Mouse (Mus musculus): ENCODE data around the gene Rpn1. TPM values are rescaled to one million over a fixed set of nuclear protein-coding genes. Genes with fewer than 3 reads are reported as not detected.

Gene Rpn1
- polyA plus RNA-seq, 1 experiment = 181 TPM

DNA sequence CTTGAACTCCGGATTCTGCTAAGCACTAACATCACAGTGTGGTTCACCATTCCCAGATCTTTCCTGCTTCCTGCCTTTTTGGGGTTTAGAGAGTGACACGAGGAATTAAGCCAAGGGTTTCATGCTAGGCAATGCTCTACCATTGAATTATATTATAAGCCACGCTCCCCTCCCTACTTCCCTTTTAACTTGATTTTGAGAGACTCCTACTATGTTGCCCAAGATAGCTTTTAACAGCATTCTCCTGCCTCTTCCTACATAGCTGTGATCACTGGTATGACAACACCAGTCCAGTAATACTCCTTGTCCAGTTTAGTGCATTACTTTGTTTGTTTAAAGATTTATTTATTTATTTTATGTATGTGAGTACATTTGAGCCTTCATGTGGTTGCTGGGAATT lies 16.6 kb upstream of the Rpn1 start:
- Histone ChIP-seq H3ac (ENCODE audit: control insufficient read depth, insufficient read length, low read depth) (no peak overlapping the region), H3K79me2 (ENCODE audit: control insufficient read depth, insufficient read depth) (no peaks in the 10 kb centered on the region), H3K36me3 (ENCODE audit: control insufficient read depth, insufficient read depth) (no peaks in the 10 kb centered on the region), H3K27me3 (ENCODE audit: control insufficient read depth, insufficient read depth, insufficient read length) (no peaks in the 10 kb centered on the region), H3K79me3 (ENCODE audit: low read depth) (no peaks in the 10 kb centered on the region), H3K4me3 (ENCODE audit: insufficient read depth, poor library complexity, severe bottlenecking) (no peak overlapping the region)
- TF ChIP-seq CTCF (IDR thresholded peaks at IDR 0.05; ENCODE audit: control insufficient read depth, insufficient read depth, insufficient read length) (no peak), MYOG (IDR thresholded peaks at IDR 0.05; ENCODE audit: control insufficient read depth, extremely low read depth, insufficient read length) (no peak), MYOD1 (IDR thresholded peaks at IDR 0.05; ENCODE audit: control insufficient read depth, insufficient read length, low read depth) (no peak), USF1 (IDR thresholded peaks at IDR 0.05; ENCODE audit: low read depth) (no peak), FOSL1 (IDR thresholded peaks at IDR 0.05; ENCODE audit: insufficient read depth, low read length, poor library complexity, severe bottlenecking) (no peak), CEBPB (IDR thresholded peaks at IDR 0.05; ENCODE audit: low read depth) (no peak), MAX (IDR thresholded peaks at IDR 0.05) (no peak)

- Histone ChIP-seq H3ac (ENCODE audit: control insufficient read depth, insufficient read length, low read depth) (no peak overlapping the region), H3K36me3 (ENCODE audit: control insufficient read depth, insufficient read depth) (no peaks in the 10 kb centered on the region), H3K79me3 (ENCODE audit: low read depth) (no peaks in the 10 kb centered on the region), H3K27me3 (ENCODE audit: control insufficient read depth, insufficient read depth, insufficient read length) (no peaks in the 10 kb centered on the region), H3K4me3 (ENCODE audit: insufficient read depth, poor library complexity, severe bottlenecking) (no peak overlapping the region), H3K79me2 (ENCODE audit: control insufficient read depth, insufficient read depth) (no peaks in the 10 kb centered on the region)
- TF ChIP-seq CTCF (IDR thresholded peaks at IDR 0.05; ENCODE audit: control insufficient read depth, insufficient read depth, insufficient read length) (no peak), FOSL1 (IDR thresholded peaks at IDR 0.05; ENCODE audit: insufficient read depth, low read length, poor library complexity, severe bottlenecking) (no peak), MAX (IDR thresholded peaks at IDR 0.05) (no peak), MYOG (IDR thresholded peaks at IDR 0.05; ENCODE audit: control insufficient read depth, extremely low read depth, insufficient read length) (no peak), MYOD1 (IDR thresholded peaks at IDR 0.05; ENCODE audit: control insufficient read depth, insufficient read length, low read depth) (no peak), USF1 (IDR thresholded peaks at IDR 0.05; ENCODE audit: low read depth) (no peak)
These were observed 15.5 kb upstream of the Rpn1 start for GRCm38 (mm10) chr6:88068739-88069138.

GRCm38 (mm10) chr6:88070468-88070867 lies 13.8 kb upstream of the Rpn1 start:
- no peaks in the 10 kb centered on the region for H3K79me3 ChIP-seq (ENCODE audit: low read depth)
- H3K79me2 ChIP-seq (ENCODE audit: control insufficient read depth, insufficient read depth) = no peaks in the 10 kb centered on the region
- TF ChIP-seq MYOG (IDR thresholded peaks at IDR 0.05; ENCODE audit: control insufficient read depth, extremely low read depth, insufficient read length) (no peak), CTCF (IDR thresholded peaks at IDR 0.05; ENCODE audit: control insufficient read depth, insufficient read depth, insufficient read length) (no peak), FOSL1 (IDR thresholded peaks at IDR 0.05; ENCODE audit: insufficient read depth, low read length, poor library complexity, severe bottlenecking) (no peak), MYOD1 (IDR thresholded peaks at IDR 0.05; ENCODE audit: control insufficient read depth, insufficient read length, low read depth) (no peak), CEBPB (IDR thresholded peaks at IDR 0.05; ENCODE audit: low read depth) (no peak), MAX (IDR thresholded peaks at IDR 0.05) (no peak), USF1 (IDR thresholded peaks at IDR 0.05; ENCODE audit: low read depth) (no peak)
- H3K4me3 ChIP-seq (ENCODE audit: insufficient read depth, poor library complexity, severe bottlenecking) = no peak overlapping the region
- no peaks in the 10 kb centered on the region for H3K36me3 ChIP-seq (ENCODE audit: control insufficient read depth, insufficient read depth)
- H3K27me3 ChIP-seq (ENCODE audit: control insufficient read depth, insufficient read depth, insufficient read length) = no peaks in the 10 kb centered on the region
- H3ac ChIP-seq (ENCODE audit: control insufficient read depth, insufficient read length, low read depth) = no peak overlapping the region

DNA sequence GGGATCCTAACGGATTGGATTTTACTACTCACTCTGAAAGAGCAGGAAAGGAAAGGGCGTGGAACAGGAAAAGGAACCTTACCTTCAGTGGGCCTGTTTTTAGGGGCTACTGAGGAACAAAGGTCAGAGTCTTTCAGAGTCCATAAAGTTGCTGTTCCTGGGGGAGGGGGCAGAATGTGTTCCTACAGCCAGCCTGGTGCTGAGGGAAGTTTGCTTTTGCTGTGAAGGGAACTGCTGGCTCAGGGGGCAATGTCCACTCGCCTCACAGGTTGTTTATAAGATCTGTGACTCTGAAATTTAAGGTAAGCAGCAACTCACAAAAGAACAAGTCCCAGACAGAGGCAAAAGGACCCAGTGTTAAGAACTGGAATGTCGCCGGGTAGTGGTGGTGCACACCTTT lies 13.1 kb upstream of the Rpn1 start:
- Histone ChIP-seq H3ac (ENCODE audit: control insufficient read depth, insufficient read length, low read depth) (no peak overlapping the region), H3K79me3 (ENCODE audit: low read depth) (no peaks in the 10 kb centered on the region), H3K79me2 (ENCODE audit: control insufficient read depth, insufficient read depth) (no peaks in the 10 kb centered on the region), H3K36me3 (ENCODE audit: control insufficient read depth, insufficient read depth) (no peaks in the 10 kb centered on the region), H3K27me3 (ENCODE audit: control insufficient read depth, insufficient read depth, insufficient read length) (no peaks in the 10 kb centered on the region), H3K4me3 (ENCODE audit: insufficient read depth, poor library complexity, severe bottlenecking) (no peak overlapping the region)
- TF ChIP-seq CTCF (IDR thresholded peaks at IDR 0.05; ENCODE audit: control insufficient read depth, insufficient read depth, insufficient read length) (no peak), MAX (IDR thresholded peaks at IDR 0.05) (no peak), CEBPB (IDR thresholded peaks at IDR 0.05; ENCODE audit: low read depth) (no peak), USF1 (IDR thresholded peaks at IDR 0.05; ENCODE audit: low read depth) (no peak), MYOG (IDR thresholded peaks at IDR 0.05; ENCODE audit: control insufficient read depth, extremely low read depth, insufficient read length) (no peak), FOSL1 (IDR thresholded peaks at IDR 0.05; ENCODE audit: insufficient read depth, low read length, poor library complexity, severe bottlenecking) (no peak), MYOD1 (IDR thresholded peaks at IDR 0.05; ENCODE audit: control insufficient read depth, insufficient read length, low read depth) (no peak)

DNA sequence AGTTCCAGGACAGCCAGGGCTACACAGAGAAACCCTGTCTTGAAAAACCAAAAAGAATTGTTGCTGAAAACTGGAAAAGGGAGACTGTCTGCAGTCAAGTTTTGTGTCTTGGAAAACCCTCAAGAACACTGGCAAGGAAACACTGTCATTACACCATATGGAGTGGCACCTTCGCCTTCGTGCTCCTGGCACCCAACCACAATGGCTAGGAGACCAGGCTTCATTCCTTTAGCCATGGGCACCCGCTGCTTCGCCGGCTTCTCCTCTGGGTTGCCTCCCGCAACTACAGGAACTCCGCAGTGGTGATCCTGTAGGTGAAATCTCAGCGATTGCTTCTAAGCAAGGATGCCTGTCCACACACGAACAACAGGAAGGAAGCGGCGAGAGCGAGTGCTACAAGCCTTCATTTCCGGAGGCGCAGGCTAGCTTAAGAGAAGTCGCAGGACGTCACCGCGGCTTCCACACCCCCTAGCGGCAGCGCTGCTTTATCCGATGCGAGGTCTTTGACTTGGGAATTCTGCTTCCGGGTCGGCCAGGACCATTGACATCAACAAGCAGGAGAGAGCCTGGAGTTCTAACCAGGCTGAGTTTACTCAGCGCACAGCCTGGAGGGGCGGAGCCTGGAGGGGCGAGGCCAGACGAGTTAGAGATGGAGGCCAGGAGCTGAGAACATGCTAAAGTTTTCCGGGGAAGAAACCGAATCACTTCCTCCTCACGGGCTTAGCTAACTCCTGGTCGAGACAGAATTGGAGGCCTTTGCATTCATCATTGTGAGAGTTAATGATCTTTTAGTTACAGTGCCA lies 9.3 kb upstream of the Rpn1 start:
- peak overlapping the region; percentile 56 for H3ac ChIP-seq (ENCODE audit: control insufficient read depth, insufficient read length, low read depth)
- peak overlapping the region; percentile 31 for H3K4me3 ChIP-seq (ENCODE audit: insufficient read depth, poor library complexity, severe bottlenecking)
- no peaks in the 10 kb centered on the region for H3K79me2 ChIP-seq (ENCODE audit: control insufficient read depth, insufficient read depth)
- H3K36me3 ChIP-seq (ENCODE audit: control insufficient read depth, insufficient read depth) = no peaks in the 10 kb centered on the region
- H3K79me3 ChIP-seq (ENCODE audit: low read depth) = no peaks in the 10 kb centered on the region
- no peaks in the 10 kb centered on the region for H3K27me3 ChIP-seq (ENCODE audit: control insufficient read depth, insufficient read depth, insufficient read length)
- peak; percentile 77 for TF ChIP-seq CTCF (IDR thresholded peaks at IDR 0.05; ENCODE audit: control insufficient read depth, insufficient read depth, insufficient read length)
- no peak for TF ChIP-seq MYOD1 (IDR thresholded peaks at IDR 0.05; ENCODE audit: control insufficient read depth, insufficient read length, low read depth)
- TF ChIP-seq MAX (IDR thresholded peaks at IDR 0.05) = peak; percentile 68
